Mouse (Mus musculus) liver, embryonic 18 days (tissue): ENCODE data around the gene Nipsnap3b. TPM values are rescaled to one million over a fixed set of nuclear protein-coding genes. Genes with fewer than 3 reads are reported as not detected.

Experiments used
- polyA plus RNA-seq: library from polyadenylated mRNA; depleted of rRNA; stranded (reverse); fragments of >200 nt; gene quantifications from 2 replicates; pipeline ENCODE4 v1.2.3, GENCODE M21; 2012; rRNA removed

Gene Nipsnap3b
- 20.6 and 27.8 TPM in 2 replicates for polyA plus RNA-seq

DNA sequence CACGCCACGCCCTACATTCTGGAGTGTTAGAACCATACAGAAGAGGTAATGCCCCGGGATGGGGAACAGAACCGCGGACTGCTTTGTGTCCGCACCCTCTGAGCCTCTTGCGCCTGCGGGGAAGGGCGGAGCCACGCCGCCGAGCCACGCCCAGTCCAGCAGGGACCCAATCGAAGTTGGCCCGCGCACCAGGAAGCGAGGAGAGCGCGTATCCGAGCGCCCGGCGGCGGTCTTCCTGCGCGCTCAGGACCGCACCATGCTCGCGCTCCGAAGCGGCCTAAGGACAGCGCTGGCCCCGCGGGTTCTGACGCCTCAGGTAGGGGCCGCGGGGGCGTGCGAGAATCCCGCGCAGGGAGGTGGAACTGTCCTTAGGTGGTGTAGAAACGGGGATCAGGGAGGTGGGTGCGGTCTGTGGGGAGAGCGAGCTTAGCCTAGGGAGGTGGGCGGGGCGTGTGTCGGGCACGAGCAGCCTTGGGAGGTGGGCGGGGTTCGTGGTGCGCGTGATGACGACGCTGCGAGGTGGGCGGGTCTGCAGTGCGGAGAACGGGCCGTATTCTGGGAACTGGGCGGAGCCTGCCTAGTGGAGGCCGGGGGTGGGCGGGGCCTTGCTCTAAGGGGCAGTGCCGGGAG lies at the start of gene Nipsnap3b:
Gene Nipsnap3b, plus strand, starts transcription at position 149 of the 630 bp plus-strand sequence.

GRCm38 (mm10) chr4:52964247-52964646 lies 47.4 kb upstream of the Nipsnap3b start, which contains the start of gene Olfr270:
TSS of gene Olfr270 (plus strand) at chr4:52964547.

DNA sequence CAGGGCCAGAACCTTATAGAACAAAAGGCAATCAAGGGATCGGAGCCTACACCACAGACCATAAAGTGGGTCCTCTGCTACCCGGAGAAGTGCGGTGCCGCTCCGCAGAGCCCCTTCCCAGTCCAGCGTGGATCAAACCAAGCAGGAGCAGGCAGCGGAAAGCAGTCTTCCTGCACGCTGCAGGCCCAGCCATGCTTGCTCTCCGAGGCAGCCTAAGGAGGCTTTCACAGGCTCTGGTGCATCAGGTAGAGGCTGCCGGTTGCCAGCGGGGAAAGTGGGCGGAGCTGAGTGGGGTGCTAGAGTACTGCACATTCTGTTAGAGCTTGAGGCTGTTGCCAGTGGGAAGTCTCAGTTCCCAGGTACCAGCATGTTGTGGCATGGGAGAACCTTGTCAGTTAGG lies 22.4 kb upstream of the Nipsnap3b start, which contains the start of gene Nipsnap3a:
Gene Nipsnap3a, plus strand, starts transcription at position 25 of the 400 bp plus-strand sequence.

Other genes starting within 250 kb of the Nipsnap3b start
- gene Olfr275, start 197.3 kb upstream of the Nipsnap3b start, polyA plus RNA-seq, result not detected in 2 replicates
- not detected in 2 replicates for gene Olfr273, start 152.6 kb upstream of the Nipsnap3b start, polyA plus RNA-seq
- 0.03 TPM in 1 of 2 replicates, not detected in the other for gene Olfr272, start 92.7 kb upstream of the Nipsnap3b start, polyA plus RNA-seq
- gene Olfr270, start 47.3 kb upstream of the Nipsnap3b start, polyA plus RNA-seq, result not detected in 2 replicates
- gene Nipsnap3a, start 22.6 kb upstream of the Nipsnap3b start, polyA plus RNA-seq, result not detected in 2 replicates
- 17.1 and 20.1 TPM in 2 replicates for gene Abca1, start 148.0 kb downstream of the Nipsnap3b start, polyA plus RNA-seq